Mouse (Mus musculus) v-Abl transformed pro-B cells (cell line): ENCODE data around the gene Csnk1g2.

ENCODE experiments used
- in situ Hi-C, 2 experiments: fragments of 400-800 bp; cut with MboI; formaldehyde crosslinking; loops; one replicate each; pipeline ENCODE4 v1.15.1; 2025; ENCODE audit not compliant: unreplicated experiment in 2 of 2

Gene Csnk1g2

GRCm38 (mm10) chr10:80674851-80675404 is 52.3 kb downstream of the Csnk1g2 start:
- in situ Hi-C loops = loop anchor here (25.0 kb wide), 2 partner anchors 238 to 513 kb away; partner anchors contain the start of genes 1600002K03Rik (in 1 of the 2), Cirbp (in 1 of the 2) and Tcf3 (in 1 of the 2)

- in situ Hi-C loops = loop anchor here (25.0 kb wide), 2 partner anchors 238 to 513 kb away; partner anchors contain the start of genes 1600002K03Rik (in 1 of the 2), Cirbp (in 1 of the 2) and Tcf3 (in 1 of the 2)
These were observed 53.0 kb downstream of the Csnk1g2 start for GRCm38 (mm10) chr10:80675405-80676197.

GRCm38 (mm10) chr10:80676198-80676928 is 53.7 kb downstream of the Csnk1g2 start:
- in situ Hi-C loops = loop anchor here (25.0 kb wide), 2 partner anchors 239 to 514 kb away; partner anchors contain the start of genes 1600002K03Rik (in 1 of the 2), Cirbp (in 1 of the 2) and Tcf3 (in 1 of the 2)

- in situ Hi-C loops = loop anchor here (25.0 kb wide), 2 partner anchors 240 to 515 kb away; partner anchors contain the start of genes 1600002K03Rik (in 1 of the 2), Cirbp (in 1 of the 2) and Tcf3 (in 1 of the 2)
These were observed 54.7 kb downstream of the Csnk1g2 start for GRCm38 (mm10) chr10:80677128-80677875.

GRCm38 (mm10) chr10:80677942-80678436 is 55.4 kb downstream of the Csnk1g2 start, which contains the start of gene Mknk2:
Gene Mknk2, minus strand, starts transcription at chr10:80678112.
- in situ Hi-C loops = loop anchor here (25.0 kb wide), 2 partner anchors 241 to 516 kb away; partner anchors contain the start of genes 1600002K03Rik (in 1 of the 2), Cirbp (in 1 of the 2) and Tcf3 (in 1 of the 2)

GRCm38 (mm10) chr10:80678601-80679377 is 56.2 kb downstream of the Csnk1g2 start:
- in situ Hi-C loops = loop anchor here (25.0 kb wide), 2 partner anchors 241 to 516 kb away; partner anchors contain the start of genes 1600002K03Rik (in 1 of the 2), Cirbp (in 1 of the 2) and Tcf3 (in 1 of the 2)

- in situ Hi-C loops = loop anchor here (5.0 to 25.0 kb wide), 4 partner anchors 102 to 517 kb away; partner anchors contain the start of genes Tcf3 (in 2 of the 2), 1600002K03Rik (in 1 of the 2), Cirbp (in 1 of the 2) and Klf16 (in 1 of the 2)
These were observed 57.1 kb downstream of the Csnk1g2 start for GRCm38 (mm10) chr10:80679556-80680259.

GRCm38 (mm10) chr10:80680260-80680696 is 57.6 kb downstream of the Csnk1g2 start:
- in situ Hi-C loops = loop anchor here (5.0 to 25.0 kb wide), 4 partner anchors 103 to 518 kb away; partner anchors contain the start of genes Tcf3 (in 2 of the 2), 1600002K03Rik (in 1 of the 2), Cirbp (in 1 of the 2) and Klf16 (in 1 of the 2)

GRCm38 (mm10) chr10:80682003-80682402 is 59.4 kb downstream of the Csnk1g2 start:
- in situ Hi-C loops = loop anchor here (5.0 to 25.0 kb wide), 4 partner anchors 105 to 520 kb away; partner anchors contain the start of genes Tcf3 (in 2 of the 2), 1600002K03Rik (in 1 of the 2), Cirbp (in 1 of the 2) and Klf16 (in 1 of the 2)

- in situ Hi-C loops = loop anchor here (5.0 to 25.0 kb wide), 4 partner anchors 106 to 521 kb away; partner anchors contain the start of genes Tcf3 (in 2 of the 2), 1600002K03Rik (in 1 of the 2), Cirbp (in 1 of the 2) and Klf16 (in 1 of the 2)
These were observed 61.0 kb downstream of the Csnk1g2 start for GRCm38 (mm10) chr10:80683647-80684046.

GRCm38 (mm10) chr10:80684214-80684613 is 61.6 kb downstream of the Csnk1g2 start:
- in situ Hi-C loops = loop anchor here (5.0 to 25.0 kb wide), 4 partner anchors 107 to 522 kb away; partner anchors contain the start of genes Tcf3 (in 2 of the 2), 1600002K03Rik (in 1 of the 2), Cirbp (in 1 of the 2) and Klf16 (in 1 of the 2)

- in situ Hi-C loops = loop anchor here (5.0 to 25.0 kb wide), 5 partner anchors 73 to 523 kb away; partner anchors contain the start of genes Klf16 (in 2 of the 2), Tcf3 (in 2 of the 2), 1600002K03Rik (in 1 of the 2) and Cirbp (in 1 of the 2)
These were observed 62.3 kb downstream of the Csnk1g2 start for GRCm38 (mm10) chr10:80684984-80685383.

GRCm38 (mm10) chr10:80686617-80687016 is 64.0 kb downstream of the Csnk1g2 start:
- in situ Hi-C loops = loop anchor here (5.0 to 25.0 kb wide), 5 partner anchors 74 to 524 kb away; partner anchors contain the start of genes Tcf3 (in 2 of the 2), 1600002K03Rik (in 1 of the 2), Cirbp (in 1 of the 2) and Klf16 (in 1 of the 2)

GRCm38 (mm10) chr10:80687850-80688249 is 65.2 kb downstream of the Csnk1g2 start:
- in situ Hi-C loops = loop anchor here (5.0 to 25.0 kb wide), 5 partner anchors 76 to 526 kb away; partner anchors contain the start of genes Tcf3 (in 2 of the 2), 1600002K03Rik (in 1 of the 2), Cirbp (in 1 of the 2) and Klf16 (in 1 of the 2)
